Mouse (Mus musculus): Measurements from ENCODE around the gene Mfap1a. TPM values are rescaled to one million over a fixed set of nuclear protein-coding genes. Genes with fewer than 3 reads are reported as not detected.

The Mfap1a gene
- total RNA-seq (2023) = 43.6 to 50.9 TPM (median 46.4 TPM) in 4 replicates

DNA sequence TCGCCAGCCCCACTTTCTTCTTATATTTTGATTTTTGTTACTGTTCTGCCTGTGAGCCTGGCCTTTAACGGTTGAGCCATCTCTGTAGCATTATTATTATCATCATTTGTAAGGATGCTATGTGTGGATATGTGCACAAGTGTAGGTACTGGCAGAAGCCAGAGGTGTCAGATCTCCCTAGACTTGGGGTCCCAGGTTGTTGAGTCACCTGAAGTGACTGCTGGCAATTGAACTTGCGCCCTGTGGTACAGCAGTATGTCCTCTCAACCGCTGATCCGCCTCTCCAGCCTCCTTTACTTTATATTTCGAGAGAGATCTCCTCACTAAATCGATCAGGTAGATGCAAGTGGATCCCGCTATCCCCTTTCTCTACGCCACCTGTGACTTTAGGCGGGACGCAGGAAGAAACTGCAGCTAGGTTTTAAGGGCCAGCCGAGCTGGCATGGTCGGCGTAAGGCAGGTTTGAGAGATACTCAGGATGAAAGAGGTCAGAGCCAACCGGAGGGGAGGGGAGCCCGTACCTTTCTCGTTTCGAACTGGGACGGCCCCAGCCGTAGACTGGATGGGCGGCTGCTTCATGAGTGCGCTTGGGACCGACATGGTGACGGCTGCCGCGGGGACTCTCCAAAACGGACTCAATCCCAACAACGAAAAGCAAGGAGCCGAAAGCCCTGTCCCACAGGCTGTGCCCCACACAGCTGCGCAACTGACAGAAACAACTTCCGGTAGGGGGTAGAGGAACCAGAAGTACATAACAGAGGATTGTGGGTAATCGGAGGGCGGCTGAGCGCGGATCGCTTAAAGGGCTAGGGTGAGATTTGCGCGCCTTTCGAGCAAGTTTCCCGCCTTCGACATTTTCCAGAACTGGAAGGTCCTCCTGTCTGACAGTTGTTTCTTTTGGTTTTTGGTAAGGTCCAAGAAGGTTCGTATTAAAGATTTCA, at the start of gene Mfap1a, which contains the start of gene Wdr76:
Mfap1a (minus strand) TSS at position 724 of the 941 bp plus-strand sequence.
Wdr76 (plus strand) TSS at position 782 of the 941 bp plus-strand sequence.

GRCm38 (mm10) chr2:121473301-121474179, 32.9 kb downstream of the Mfap1a start, which contains the start of gene Mfap1b:
Gene Mfap1b (minus strand): TSS chr2:121474067.

DNA sequence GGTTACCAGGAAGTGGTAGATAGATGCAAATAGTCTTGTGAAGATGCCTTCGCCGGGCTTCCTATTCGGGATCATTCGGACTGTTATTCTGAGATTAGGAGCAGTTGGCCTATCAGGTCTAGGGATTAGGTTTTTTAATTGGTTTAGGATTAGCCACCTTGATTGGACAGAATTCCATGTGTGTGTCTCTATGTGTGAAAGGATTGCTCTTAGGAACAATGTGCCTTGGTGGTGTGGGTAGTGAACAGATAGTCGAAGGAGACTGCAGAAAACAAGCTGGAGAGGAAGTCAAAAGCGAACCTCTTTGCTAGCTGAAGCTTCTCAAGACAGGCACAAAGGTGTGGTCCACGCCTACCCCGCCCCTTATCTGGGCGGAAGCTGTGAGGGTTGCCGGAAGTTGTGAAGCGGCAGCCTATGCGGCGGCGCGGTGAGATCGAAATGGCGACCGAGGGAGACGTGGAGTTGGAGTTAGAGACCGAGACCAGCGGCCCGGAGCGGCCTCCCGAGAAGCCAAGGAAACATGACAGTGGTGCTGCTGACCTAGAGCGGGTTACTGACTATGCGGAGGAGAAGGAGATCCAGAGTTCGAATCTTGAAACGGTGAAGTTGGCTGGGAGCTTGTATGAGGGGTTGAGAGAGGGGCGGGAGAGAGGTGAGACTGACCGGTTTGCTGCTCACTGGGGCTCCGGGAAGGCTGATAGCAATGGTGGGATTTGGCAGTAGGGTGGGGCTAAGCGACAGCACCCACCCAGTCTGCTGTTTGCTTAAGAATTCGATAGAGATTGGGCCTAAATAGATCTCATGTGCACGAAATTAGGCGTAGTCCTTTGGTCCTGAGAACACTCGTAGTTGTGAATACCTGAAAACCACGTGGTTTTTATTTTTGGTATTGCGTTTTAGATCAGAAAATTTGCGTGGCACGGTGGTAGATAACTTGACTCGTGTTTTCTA, 49.5 kb downstream of the Mfap1a start, which contains the start of gene Serinc4:
Serinc4 (minus strand) TSS at position 90 of the 951 bp plus-strand sequence.

GRCm38 (mm10) chr2:121452990-121453389, 53.5 kb downstream of the Mfap1a start, which contains the start of gene Hypk:
Gene Hypk (plus strand): TSS chr2:121453290.

DNA sequence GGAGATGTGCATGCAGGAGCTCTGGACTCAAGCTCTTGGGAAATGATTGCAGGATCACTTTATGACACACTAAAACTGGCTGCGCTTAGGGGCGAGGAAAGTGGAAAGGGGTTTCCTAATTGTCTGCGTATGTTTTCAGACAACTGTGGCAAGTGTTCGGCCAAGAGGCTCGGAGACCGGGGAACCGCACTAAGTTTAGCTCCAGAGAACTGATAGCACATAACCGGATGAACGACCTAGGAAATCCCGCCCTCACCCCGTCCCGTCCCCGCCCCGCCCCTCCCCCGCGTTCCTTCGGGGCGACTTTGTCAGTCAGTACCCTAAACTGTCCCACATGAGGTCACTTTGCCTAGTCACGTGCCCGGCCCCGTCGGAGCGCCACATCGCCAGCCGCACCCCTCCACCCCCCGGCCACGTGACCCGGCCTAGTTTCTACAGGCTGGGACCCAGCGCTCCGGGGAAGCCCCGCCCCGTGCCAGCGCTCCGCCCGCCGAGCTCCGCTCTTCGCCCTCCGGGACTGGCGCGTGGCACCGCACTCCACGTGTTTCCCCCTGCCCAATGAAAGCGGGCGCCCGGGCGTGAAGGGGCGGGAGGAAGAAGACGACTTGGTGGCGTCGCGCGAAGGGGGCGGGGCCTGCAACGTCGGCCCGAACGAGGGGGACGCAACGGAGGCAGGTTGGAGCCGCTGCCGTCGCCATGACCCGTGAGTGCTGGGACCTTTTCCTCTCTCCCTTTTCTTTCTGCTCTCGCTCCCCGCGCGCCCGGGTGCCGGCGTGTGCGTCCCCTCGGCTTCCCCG, 57.5 kb downstream of the Mfap1a start, which contains the start of gene Serf2:
Serf2 (plus strand) TSS at position 457 of the 797 bp plus-strand sequence.

GRCm38 (mm10) chr2:121444178-121444577, 62.3 kb downstream of the Mfap1a start, which contains the start of gene Ell3:
Gene Ell3 (minus strand): TSS chr2:121444278.

Other genes with a start within 250 kb of the Mfap1a start
- 89.0 to 109 TPM (median 98.1 TPM) in 4 replicates for gene Trp53bp1, start 235.3 kb downstream of the Mfap1a start, total RNA-seq (2023)
- gene Map1a, start 217.1 kb downstream of the Mfap1a start, total RNA-seq (2023) = 0.06 to 0.55 TPM (median 0.14 TPM) in 4 replicates
- gene Ppip5k1, start 151.3 kb downstream of the Mfap1a start, total RNA-seq (2023) = 24.5 to 29.2 TPM (median 25.0 TPM) in 4 replicates
- gene Ckmt1, start 149.0 kb downstream of the Mfap1a start, total RNA-seq (2023) = not detected in 4 replicates
- gene Strc, start 119.5 kb downstream of the Mfap1a start, total RNA-seq (2023) = not detected in 4 replicates
- gene Pdia3, start 92.9 kb downstream of the Mfap1a start, total RNA-seq (2023) = 104 to 133 TPM (median 121 TPM) in 4 replicates
- gene Catsper2, start 92.9 kb downstream of the Mfap1a start, total RNA-seq (2023) = 1.9 to 4.9 TPM (median 2.5 TPM) in 4 replicates
- 77.0 to 92.7 TPM (median 80.8 TPM) in 4 replicates for gene Ell3, start 62.4 kb downstream of the Mfap1a start, total RNA-seq (2023)
- gene Serf2, start 57.5 kb downstream of the Mfap1a start, total RNA-seq (2023) = 255 to 290 TPM (median 275 TPM) in 4 replicates
- 36.4 to 40.8 TPM (median 39.8 TPM) in 4 replicates for gene Hypk, start 53.4 kb downstream of the Mfap1a start, total RNA-seq (2023)
- gene Serinc4, start 49.9 kb downstream of the Mfap1a start, total RNA-seq (2023) = 0.49 to 1.8 TPM (median 0.80 TPM) in 4 replicates
- 42.9 to 51.5 TPM (median 46.5 TPM) in 4 replicates for gene Mfap1b, start 32.6 kb downstream of the Mfap1a start, total RNA-seq (2023)
- gene Wdr76, start 58 bp upstream of the Mfap1a start, total RNA-seq (2023) = 15.3 to 17.5 TPM (median 17.1 TPM) in 4 replicates

All from B cell, adult 62 days (primary cell).